Mouse (Mus musculus) neural tube, embryonic 10.5 days (tissue): ENCODE measurements around the gene Myl6b.

ENCODE experiments used
- DNase-seq: peaks from one replicate; pipeline ENCODE4 v3.0.0-alpha.2; 2017; ENCODE audit warnings: low spot score; ENCODE audit errors: extremely low spot score

The Myl6b gene

GRCm38 (mm10) chr10:128451014-128451413, 47.5 kb downstream of the Myl6b start:
- DNase-seq = no peak

GRCm38 (mm10) chr10:128445407-128445806, 53.1 kb downstream of the Myl6b start:
- DNase-seq = no peak

- no peak for DNase-seq
These were observed 54.1 kb downstream of the Myl6b start for GRCm38 (mm10) chr10:128444354-128444753.
